Comparison of ENCODE assay signal across 8 mouse cellular contexts in the genomic region with DNA sequence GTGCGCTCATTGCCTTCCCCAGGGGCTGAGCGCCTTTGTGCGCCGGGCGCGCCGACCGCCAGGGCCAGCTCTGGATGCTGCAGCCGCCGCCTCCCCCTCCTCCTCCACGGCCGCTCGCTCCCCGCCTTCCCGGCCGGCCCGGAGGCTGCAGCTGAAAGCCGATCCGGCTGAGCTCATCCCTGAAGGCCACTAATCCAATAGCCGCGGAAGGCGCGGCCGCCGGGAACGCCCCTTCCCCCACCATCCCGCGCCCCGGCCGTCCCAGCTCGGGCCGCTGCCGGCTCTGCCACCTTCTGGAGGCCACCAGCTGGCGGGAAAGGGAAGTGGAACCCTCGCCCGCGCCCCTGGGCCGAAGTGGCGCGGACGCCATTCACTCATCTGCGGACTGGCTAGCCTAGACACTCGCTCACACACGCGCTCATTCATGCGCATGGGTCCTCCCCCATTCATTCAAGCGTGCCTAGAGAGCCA. TPM values are rescaled to one million over a fixed set of nuclear protein-coding genes. Genes with fewer than 3 reads are reported as not detected.
DNase-seq lines count a peak whose midpoint lies in the region; ATAC-seq and TF ChIP-seq lines count a peak whose summit lies in the region.

Gene Spsb4, minus strand, starts transcription at position 167 of the 471 bp plus-strand sequence.

- peak within 1 kb of the TSS; percentile 89 for H3K4me2 ChIP-seq in embryonic facial prominence, embryonic 11.5 days (ENCODE audit: low read depth, low read length)
- H3K4me2 ChIP-seq in limb, embryonic 15.5 days: peak within 1 kb of the TSS; percentile 97
- H3K4me2 ChIP-seq in midbrain, embryonic 15.5 days: peak within 1 kb of the TSS; percentile 76

- H3K27ac ChIP-seq in bone marrow, adult 2 months (ENCODE audit: control insufficient read depth, insufficient read depth, low read depth, low read length, poor library complexity): peak within 1 kb of the TSS; percentile 6; the same call in 1 of the 2 replicates
- H3K27ac ChIP-seq in embryonic facial prominence, embryonic 11.5 days (replicated peaks; ENCODE audit: low read depth, low read length): peak within 1 kb of the TSS; percentile 93
- peak within 1 kb of the TSS; percentile 12 for H3K27ac ChIP-seq in kidney, adult 2 months (ENCODE audit: insufficient read depth, low read depth, low read length)
- peak within 1 kb of the TSS; percentile 85 for H3K27ac ChIP-seq in limb, embryonic 15.5 days
- peak within 1 kb of the TSS; percentile 95 for H3K27ac ChIP-seq in midbrain, embryonic 15.5 days

- no peaks in the 10 kb centered on the region for H3K27me3 ChIP-seq in embryonic facial prominence, embryonic 11.5 days (ENCODE audit: control insufficient read depth, insufficient read depth, low read length)
- no peaks in the 10 kb centered on the region for H3K27me3 ChIP-seq in kidney, adult 2 months (replicated peaks; ENCODE audit: control insufficient read depth, insufficient read depth, low read length)
- peaks cover 23% of the 10 kb centered on the region; the same call in 1 of the 2 replicates for H3K27me3 ChIP-seq in limb, embryonic 15.5 days
- H3K27me3 ChIP-seq in midbrain, embryonic 15.5 days (replicated peaks): no peaks in the 10 kb centered on the region

- no peaks in the 10 kb centered on the region for H3K9me3 ChIP-seq in embryonic facial prominence, embryonic 11.5 days (replicated peaks; ENCODE audit: control insufficient read depth, low read length)
- no peaks in the 10 kb centered on the region for H3K9me3 ChIP-seq in limb, embryonic 15.5 days
- no peaks in the 10 kb centered on the region for H3K9me3 ChIP-seq in midbrain, embryonic 15.5 days

- H3K9ac ChIP-seq in embryonic facial prominence, embryonic 11.5 days (replicated peaks; ENCODE audit: low read length): peak within 1 kb of the TSS; percentile 93
- H3K9ac ChIP-seq in limb, embryonic 15.5 days: peak within 1 kb of the TSS; percentile 58
- peak within 1 kb of the TSS; percentile 83 for H3K9ac ChIP-seq in midbrain, embryonic 15.5 days

- no peaks in the 10 kb centered on the region; the same call in 1 of the 2 replicates for H3K36me3 ChIP-seq in embryonic facial prominence, embryonic 11.5 days (replicated peaks; ENCODE audit: control insufficient read depth, insufficient read depth, low read depth, low read length)
- H3K36me3 ChIP-seq in kidney, adult 2 months (ENCODE audit: control insufficient read depth, insufficient read depth, low read length): no peaks in the 10 kb centered on the region
- H3K36me3 ChIP-seq in limb, embryonic 15.5 days: no peaks in the 10 kb centered on the region
- no peaks in the 10 kb centered on the region for H3K36me3 ChIP-seq in midbrain, embryonic 15.5 days (replicated peaks)

- TF ChIP-seq CTCF in bone marrow, adult 2 months (IDR thresholded peaks at IDR 0.05; ENCODE audit: control insufficient read depth, insufficient read depth, low read length): no peak
- peak; percentile 31; the same call in 1 of the 2 replicates for TF ChIP-seq CTCF in kidney, adult 2 months (conservative IDR thresholded peaks at IDR 0.05; ENCODE audit: insufficient read depth, insufficient read length, low read depth, low read length)

- ATAC-seq in embryonic facial prominence, embryonic 11.5 days (replicated peaks; ENCODE audit: insufficient number of reproducible peaks, low FRiP score, low TSS enrichment, low read depth): peak; percentile 95
- ATAC-seq in limb, embryonic 15.5 days (ENCODE audit: insufficient number of reproducible peaks, low FRiP score, low TSS enrichment, low read depth): peak; percentile 91
- peak; percentile 89 for ATAC-seq in midbrain, embryonic 15.5 days (replicated peaks)

- H3K4me1 ChIP-seq in bone marrow, adult 2 months (ENCODE audit: control insufficient read depth, insufficient read depth, low read length): peaks cover 2% of the 10 kb centered on the region; the same call in 1 of the 2 replicates
- no peaks in the 10 kb centered on the region for H3K4me1 ChIP-seq in embryonic facial prominence, embryonic 11.5 days (ENCODE audit: control insufficient read depth, insufficient read depth, low read length)
- peaks cover 9% of the 10 kb centered on the region; the same call in 1 of the 2 replicates for H3K4me1 ChIP-seq in kidney, adult 2 months (ENCODE audit: control insufficient read depth, insufficient read depth, low read length)
- peaks cover 41% of the 10 kb centered on the region for H3K4me1 ChIP-seq in limb, embryonic 15.5 days
- H3K4me1 ChIP-seq in midbrain, embryonic 15.5 days: peaks cover 46% of the 10 kb centered on the region

- H3K4me3 ChIP-seq in bone marrow, adult 2 months (replicated peaks; ENCODE audit: control insufficient read depth, low read depth, low read length): peak within 1 kb of the TSS; percentile 47
- peak within 1 kb of the TSS; percentile 71 for H3K4me3 ChIP-seq in embryonic facial prominence, embryonic 11.5 days (ENCODE audit: low read depth, low read length)
- peak within 1 kb of the TSS; percentile 55 for H3K4me3 ChIP-seq in kidney, adult 2 months (ENCODE audit: insufficient read depth, low read depth, low read length)
- peak within 1 kb of the TSS; percentile 70 for H3K4me3 ChIP-seq in limb, embryonic 15.5 days
- peak within 1 kb of the TSS; percentile 74 for H3K4me3 ChIP-seq in midbrain, embryonic 15.5 days

- DNase-seq in embryonic facial prominence, embryonic 11.5 days (ENCODE audit: low spot score): peak; percentile 94
- DNase-seq in heart, adult 8-10 months (ENCODE audit: low spot score): peak; percentile 60
- peak; percentile 87 for DNase-seq in kidney, adult 2 months
- DNase-seq in spleen, postnatal 36 days (ENCODE audit: low spot score in 2 of 2): peak; percentile 9 to 12
- no peak for DNase-seq in T-cell, adult 2 months (ENCODE audit: low spot score)

- TF ChIP-seq POLR2A in bone marrow, adult 2 months (IDR thresholded peaks at IDR 0.05; ENCODE audit: borderline replicate concordance, control insufficient read depth, low read depth, low read length): peak; percentile 28; the same call in 1 of the 2 replicates
- no peak for TF ChIP-seq POLR2A in kidney, adult 2 months (IDR thresholded peaks at IDR 0.05; ENCODE audit: low read depth, low read length)

- WGBS in bone marrow, adult 2 months: under 1% methylated on average over 47 of the region's 47 CpGs
- 0% methylated on average over 25 of the region's 47 CpGs for WGBS in embryonic facial prominence, embryonic 11.5 days
- under 1% methylated on average over 46 of the region's 47 CpGs for WGBS in kidney, adult 2 months
- WGBS in limb, embryonic 15.5 days: under 1% methylated on average over 44 of the region's 47 CpGs
- 1% methylated on average over 42 of the region's 47 CpGs for WGBS in midbrain, embryonic 15.5 days

RNA-seq across cellular contexts. Expression of gene Spsb4, which starts in this region (rescaled TPM):
- 1.5 TPM in 1 of 2 replicates, not detected in the other for polyA plus RNA-seq in bone marrow, adult 2 months (2011; ENCODE audit: insufficient read depth, insufficient read length, low replicate concordance, missing spikeins)
- polyA plus RNA-seq in embryonic facial prominence, embryonic 11.5 days (2014; fragmentation: Nextera tagmentation; extraction: Ambion mirVana): 39.7 TPM in 2 replicates
- total RNA-seq in heart, adult 8-10 months (2022): 1 to 10 TPM; 3.3 to 4.9 (median 4.3) TPM
- polyA plus RNA-seq in kidney, adult 2 months (2012; rRNA removed): 61.5 and 62.5 TPM in 2 replicates
- polyA plus RNA-seq in limb, embryonic 15.5 days (2015; fragmentation: Nextera tagmentation; extraction: Ambion mirVana): 23.5 and 27.9 TPM in 2 replicates
- 31.7 and 39.0 TPM in 2 replicates for polyA plus RNA-seq in midbrain, embryonic 15.5 days (2015; fragmentation: Nextera tagmentation; extraction: Ambion mirVana)

Comparison
In these comparisons a context has a peak if more than half of its experiments do, and no peak if none do; other contexts are left out.
1. H3K27ac ChIP-seq: peak in every context shown above with its lines; median percentile 95 in midbrain, embryonic 15.5 days; 93 in embryonic facial prominence, embryonic 11.5 days; 85 in limb, embryonic 15.5 days; 12 in kidney, adult 2 months; 6 in bone marrow, adult 2 months.